Mouse (Mus musculus): ENCODE data around the gene Col1a1. TPM values are rescaled to one million over a fixed set of nuclear protein-coding genes. Genes with fewer than 3 reads are reported as not detected.

Col1a1 gene
- polyA plus RNA-seq, 1 experiment from 2014 or later = 37.8 TPM

- H3K4me3 ChIP-seq (ENCODE audit: low read depth, low read length) = no peak overlapping the region
- H3K4me1 ChIP-seq (ENCODE audit: insufficient read depth) = 0 out of 2 replicates have a peak, but pooled peaks cover 6% of the 10 kb centered on the region
- 15% methylated on average over 4 of the region's 4 CpGs for WGBS (ENCODE audit: insufficient replicate concordance)
- no peak overlapping the region for H3K9ac ChIP-seq (replicated peaks)
- peaks cover 53% of the 10 kb centered on the region for H3K27me3 ChIP-seq (ENCODE audit: insufficient read depth, low read length)
- no peak overlapping the region for H3K27ac ChIP-seq (ENCODE audit: low read depth)
- no peaks in the 10 kb centered on the region for H3K36me3 ChIP-seq (replicated peaks; ENCODE audit: insufficient read depth, low read length)
- ATAC-seq = no peak
- H3K9me3 ChIP-seq (ENCODE audit: low read length) = no peaks in the 10 kb centered on the region
- H3K4me2 ChIP-seq (ENCODE audit: low read depth, low read length) = no peak overlapping the region
- TF ChIP-seq CTCF (IDR thresholded peaks at IDR 0.05; ENCODE audit: low read depth) = peak; percentile 90
- TF ChIP-seq EP300 (IDR thresholded peaks at IDR 0.05; ENCODE audit: low read depth) = no peak
- peak; percentile 77 for DNase-seq
Measured at GRCm38 (mm10) chr11:94939280-94939679, 3.3 kb downstream of the Col1a1 start.

DNA sequence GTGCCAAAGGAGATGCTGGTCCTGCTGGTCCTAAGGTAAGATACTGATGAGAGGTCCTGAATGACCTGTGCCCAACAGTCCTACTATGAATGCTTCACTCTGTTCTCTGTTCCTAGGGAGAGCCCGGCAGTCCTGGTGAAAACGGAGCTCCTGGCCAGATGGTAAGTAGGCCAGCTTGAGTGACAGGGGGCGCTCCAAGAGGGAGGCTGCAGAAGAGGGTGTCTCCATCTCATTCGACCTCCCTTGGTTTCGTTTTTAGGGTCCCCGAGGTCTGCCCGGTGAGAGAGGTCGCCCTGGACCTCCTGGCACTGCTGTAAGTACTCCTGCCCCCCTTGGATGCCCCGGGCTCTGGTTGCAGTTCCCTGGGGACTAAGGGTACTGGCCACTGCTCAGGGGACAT, 5.1 kb downstream of the Col1a1 start:
- Histone ChIP-seq H3K4me2 (ENCODE audit: low read depth, low read length) (no peak overlapping the region), H3K27me3 (ENCODE audit: insufficient read depth, low read length) (peaks cover 44% of the 10 kb centered on the region), H3K4me1 (ENCODE audit: insufficient read depth) (0 out of 2 replicates have a peak, but pooled peaks cover 6% of the 10 kb centered on the region), H3K36me3 (replicated peaks; ENCODE audit: insufficient read depth, low read length) (no peaks in the 10 kb centered on the region), H3K27ac (ENCODE audit: low read depth) (no peak overlapping the region), H3K9me3 (ENCODE audit: low read length) (no peaks in the 10 kb centered on the region), H3K9ac (replicated peaks) (no peak overlapping the region), H3K4me3 (ENCODE audit: low read depth, low read length) (no peak overlapping the region)
- no peak for ATAC-seq
- WGBS (ENCODE audit: insufficient replicate concordance) = 37% methylated on average over 9 of the region's 9 CpGs
- no peak for TF ChIP-seq EP300 (IDR thresholded peaks at IDR 0.05; ENCODE audit: low read depth)
- TF ChIP-seq CTCF (IDR thresholded peaks at IDR 0.05; ENCODE audit: low read depth) = no peak
- no peak for DNase-seq

DNA sequence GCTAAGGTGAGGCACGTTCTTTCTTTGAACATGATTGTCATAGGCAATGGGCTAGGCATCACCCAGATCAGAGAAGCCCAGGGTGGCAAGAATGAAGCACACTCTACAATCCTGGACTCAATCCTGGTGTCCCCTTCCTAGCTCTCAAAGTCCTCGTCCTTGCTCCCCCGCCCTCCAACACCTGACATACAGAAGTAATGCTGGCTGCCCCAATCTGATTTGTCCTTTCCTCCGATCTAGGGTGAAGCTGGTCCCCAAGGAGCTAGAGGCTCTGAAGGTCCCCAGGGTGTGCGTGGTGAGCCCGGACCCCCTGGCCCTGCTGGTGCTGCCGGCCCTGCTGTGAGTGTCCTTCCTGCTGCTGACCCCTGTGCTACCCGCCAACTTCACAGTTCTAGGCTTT, 5.8 kb downstream of the Col1a1 start:
- TF ChIP-seq EP300 (IDR thresholded peaks at IDR 0.05; ENCODE audit: low read depth) (no peak), CTCF (IDR thresholded peaks at IDR 0.05; ENCODE audit: low read depth) (no peak)
- no peaks in the 10 kb centered on the region for H3K9me3 ChIP-seq (ENCODE audit: low read length)
- H3K4me1 ChIP-seq (ENCODE audit: insufficient read depth) = 0 out of 2 replicates have a peak, but pooled peaks cover 4% of the 10 kb centered on the region
- 67% methylated on average over 8 of the region's 8 CpGs for WGBS (ENCODE audit: insufficient replicate concordance)
- no peak for ATAC-seq
- H3K4me2 ChIP-seq (ENCODE audit: low read depth, low read length) = no peak overlapping the region
- no peak overlapping the region for H3K9ac ChIP-seq (replicated peaks)
- DNase-seq = no peak
- no peaks in the 10 kb centered on the region for H3K36me3 ChIP-seq (replicated peaks; ENCODE audit: insufficient read depth, low read length)
- peaks cover 37% of the 10 kb centered on the region for H3K27me3 ChIP-seq (ENCODE audit: insufficient read depth, low read length)
- no peak overlapping the region for H3K27ac ChIP-seq (ENCODE audit: low read depth)
- H3K4me3 ChIP-seq (ENCODE audit: low read depth, low read length) = no peak overlapping the region

- WGBS (ENCODE audit: insufficient replicate concordance) = 39% methylated on average over 13 of the region's 13 CpGs
- Histone ChIP-seq H3K4me1 (ENCODE audit: insufficient read depth) (no peaks in the 10 kb centered on the region), H3K36me3 (replicated peaks; ENCODE audit: insufficient read depth, low read length) (no peaks in the 10 kb centered on the region), H3K27me3 (ENCODE audit: insufficient read depth, low read length) (peaks cover 32% of the 10 kb centered on the region), H3K27ac (ENCODE audit: low read depth) (no peak overlapping the region), H3K4me3 (ENCODE audit: low read depth, low read length) (no peak overlapping the region), H3K9ac (replicated peaks) (no peak overlapping the region), H3K9me3 (ENCODE audit: low read length) (no peaks in the 10 kb centered on the region), H3K4me2 (ENCODE audit: low read depth, low read length) (no peak overlapping the region)
- ATAC-seq (0 out of 2 replicates have a peak, but pooled peaks have one; percentile 10), DNase-seq (peak; percentile 51)
- no peak for TF ChIP-seq EP300 (IDR thresholded peaks at IDR 0.05; ENCODE audit: low read depth)
- peak; percentile 60 for TF ChIP-seq CTCF (IDR thresholded peaks at IDR 0.05; ENCODE audit: low read depth)
Measured at GRCm38 (mm10) chr11:94942282-94943023, 6.4 kb downstream of the Col1a1 start.

DNA sequence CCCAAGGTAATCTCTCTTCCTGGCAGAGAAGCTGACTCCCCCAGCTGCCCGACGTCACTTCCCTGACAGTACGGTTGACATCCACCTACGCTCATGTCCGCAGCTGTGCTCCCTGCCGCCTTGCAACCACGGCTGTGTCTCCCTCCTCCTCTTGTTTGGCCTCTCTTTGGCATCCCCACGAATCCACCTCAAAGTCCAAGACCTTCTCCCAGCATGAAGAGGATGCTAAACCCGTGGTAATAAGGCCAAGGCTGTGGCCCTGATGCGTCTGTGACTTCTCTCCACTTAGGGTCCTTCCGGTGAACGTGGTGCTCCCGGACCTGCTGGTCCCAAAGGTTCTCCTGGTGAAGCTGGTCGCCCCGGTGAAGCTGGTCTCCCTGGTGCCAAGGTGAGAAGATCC, 7.0 kb downstream of the Col1a1 start:
- H3K4me2 ChIP-seq (ENCODE audit: low read depth, low read length) = no peak overlapping the region
- H3K27ac ChIP-seq (ENCODE audit: low read depth) = no peak overlapping the region
- H3K4me3 ChIP-seq (ENCODE audit: low read depth, low read length) = no peak overlapping the region
- no peak overlapping the region for H3K9ac ChIP-seq (replicated peaks)
- DNase-seq (no peak), ATAC-seq (no peak)
- TF ChIP-seq EP300 (IDR thresholded peaks at IDR 0.05; ENCODE audit: low read depth) (no peak), CTCF (IDR thresholded peaks at IDR 0.05; ENCODE audit: low read depth) (no peak)
- H3K27me3 ChIP-seq (ENCODE audit: insufficient read depth, low read length) = peaks cover 26% of the 10 kb centered on the region
- H3K4me1 ChIP-seq (ENCODE audit: insufficient read depth) = no peaks in the 10 kb centered on the region
- no peaks in the 10 kb centered on the region for H3K36me3 ChIP-seq (replicated peaks; ENCODE audit: insufficient read depth, low read length)
- WGBS (ENCODE audit: insufficient replicate concordance) = 64% methylated on average over 15 of the region's 15 CpGs
- H3K9me3 ChIP-seq (ENCODE audit: low read length) = no peaks in the 10 kb centered on the region

- H3K9me3 ChIP-seq (ENCODE audit: low read length) = no peaks in the 10 kb centered on the region
- 21% methylated on average over 8 of the region's 8 CpGs for WGBS (ENCODE audit: insufficient replicate concordance)
- H3K27ac ChIP-seq (ENCODE audit: low read depth) = no peak overlapping the region
- peaks cover 14% of the 10 kb centered on the region for H3K27me3 ChIP-seq (ENCODE audit: insufficient read depth, low read length)
- TF ChIP-seq EP300 (IDR thresholded peaks at IDR 0.05; ENCODE audit: low read depth) (no peak), CTCF (IDR thresholded peaks at IDR 0.05; ENCODE audit: low read depth) (peak; percentile 26)
- no peak overlapping the region for H3K4me3 ChIP-seq (ENCODE audit: low read depth, low read length)
- H3K9ac ChIP-seq (replicated peaks) = no peak overlapping the region
- H3K4me2 ChIP-seq (ENCODE audit: low read depth, low read length) = no peak overlapping the region
- H3K36me3 ChIP-seq (replicated peaks; ENCODE audit: insufficient read depth, low read length) = no peaks in the 10 kb centered on the region
- DNase-seq (no peak), ATAC-seq (no peak)
- H3K4me1 ChIP-seq (ENCODE audit: insufficient read depth) = no peaks in the 10 kb centered on the region
Measured at GRCm38 (mm10) chr11:94944295-94944694, 8.3 kb downstream of the Col1a1 start.
